Mouse (Mus musculus) ES-E14 (cell line): ENCODE data around the gene Olfr97. TPM values are rescaled to one million over a fixed set of nuclear protein-coding genes. Genes with fewer than 3 reads are reported as not detected.

ENCODE experiments used
- DNase-seq: peaks from one replicate; pipeline ENCODE4 v3.0.0-alpha.2; 2013; ENCODE audit warnings: low read depth, low spot score
- H3K27ac ChIP-seq: 2 replicates; pipeline ENCODE4 v1.5.1; 2012; ENCODE audit warnings: low read depth, mild to moderate bottlenecking, low read length, moderate library complexity, mixed read lengths; ENCODE audit not compliant: poor library complexity, insufficient read depth, severe bottlenecking
- H3K36me3 ChIP-seq: 2 replicates; pipeline ENCODE4 v1.6.1; 2012; ENCODE audit warnings: mild to moderate bottlenecking, low read length, moderate library complexity, mixed read lengths; ENCODE audit not compliant: control insufficient read depth, poor library complexity, insufficient read depth, severe bottlenecking
- H3K4me1 ChIP-seq, 2 experiments: fragments of 150-350 bp in 1 of 2; sonication (generic) in 1 of 2; 2 replicates each; pipeline ENCODE4 v1.6.1; 2012; ENCODE audit warnings: low read length in 2 of 2, mild to moderate bottlenecking in 1 of 2, mixed read lengths in 1 of 2; ENCODE audit not compliant: control insufficient read depth in 2 of 2, insufficient read depth in 2 of 2, poor library complexity in 1 of 2
- H3K4me3 ChIP-seq, 2 experiments: fragments of 150-350 bp in 1 of 2; sonication (generic) in 1 of 2; 2 replicates each; pipeline ENCODE4 v1.5.1; 2012; ENCODE audit warnings: low read length in 2 of 2, low read depth in 1 of 2, mild to moderate bottlenecking in 1 of 2, mixed read lengths in 1 of 2; ENCODE audit not compliant: insufficient read depth in 1 of 2, poor library complexity in 1 of 2, severe bottlenecking in 1 of 2
- H3K9ac ChIP-seq: 2 replicates; pipeline ENCODE4 v1.6.1; 2012; ENCODE audit warnings: low read depth, mild to moderate bottlenecking, low read length, mixed read lengths; ENCODE audit not compliant: poor library complexity, insufficient read depth, severe bottlenecking
- H3K9me3 ChIP-seq: fragments of 150-350 bp; sonication (generic); 2 replicates; pipeline ENCODE4 v1.6.1; 2012; ENCODE audit warnings: low read depth, mild to moderate bottlenecking, low read length; ENCODE audit not compliant: control insufficient read depth, insufficient read depth
- CHD2 ChIP-seq: IDR thresholded peaks from 2 replicates; pipeline ENCODE4 v1.6.1; 2014; ENCODE audit warnings: mild to moderate bottlenecking, low read depth, low read length, inconsistent platforms
- HCFC1 ChIP-seq: IDR thresholded peaks from 2 replicates; pipeline ENCODE4 v1.6.1; 2012; ENCODE audit warnings: low read length, inconsistent platforms, borderline replicate concordance; ENCODE audit not compliant: insufficient read depth
- MAFK ChIP-seq: IDR thresholded peaks from 2 replicates; pipeline ENCODE4 v1.6.1; 2014; ENCODE audit warnings: mild to moderate bottlenecking, low read depth, low read length, inconsistent platforms; ENCODE audit not compliant: insufficient read depth
- ZC3H11A ChIP-seq: IDR thresholded peaks from 2 replicates; pipeline ENCODE4 v1.6.1; 2012; ENCODE audit warnings: low read depth, mild to moderate bottlenecking, inconsistent platforms, low read length, borderline replicate concordance
- ZNF384 ChIP-seq: IDR thresholded peaks from 2 replicates; pipeline ENCODE4 v1.6.1; 2012; ENCODE audit warnings: low read depth, low read length, inconsistent platforms
- in situ Hi-C, 2 experiments: fragments of 600-800 bp; cut with MboI; formaldehyde crosslinking; loops; one replicate each; pipeline ENCODE4 v1.15.1; 2025; ENCODE audit warnings: low sequenced_read_pairs in 2 of 2, inconsistent platforms in 1 of 2; ENCODE audit not compliant: unreplicated experiment in 2 of 2
- total RNA-seq: library from RNA; depleted of rRNA; stranded (reverse); fragments of 300-350 nt; gene quantifications from 2 replicates; pipeline ENCODE4 v1.2.3, GENCODE M21; 2012

The Olfr97 gene
- total RNA-seq, 1 experiment, result not detected

DNA sequence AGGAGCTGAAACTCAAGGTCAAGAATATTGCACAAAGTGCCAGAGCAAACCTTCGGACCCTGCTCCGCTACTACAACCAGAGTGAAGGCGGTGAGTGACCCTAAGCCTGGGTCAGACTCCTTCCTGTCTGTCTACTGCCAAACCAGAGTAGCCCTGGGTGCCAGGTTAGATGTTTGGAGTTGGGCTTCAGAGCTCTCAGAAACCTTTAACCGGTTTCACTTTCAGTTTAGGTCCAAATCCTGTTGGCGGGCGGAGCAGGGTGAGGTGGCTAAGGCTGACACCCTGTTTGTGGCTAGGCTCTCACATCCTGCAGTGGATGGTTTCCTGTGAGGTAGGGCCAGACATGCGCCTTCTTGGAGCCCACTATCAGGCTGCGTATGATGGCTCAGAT, 33.6 kb upstream of the Olfr97 start:
- no peaks in the 10 kb centered on the region for H3K36me3 ChIP-seq
- no peak overlapping the region for H3K27ac ChIP-seq
- in situ Hi-C loops, result no loop called here
- peak overlapping the region; percentile 64 for H3K4me3 ChIP-seq
- H3K9me3 ChIP-seq, result no peaks in the 10 kb centered on the region
- H3K9ac ChIP-seq, result no peak overlapping the region
- peaks cover 0 to 2% of the 10 kb centered on the region in 2 experiments; a peak in 1 of 4 replicates for H3K4me1 ChIP-seq
- DNase-seq, result no peak
- no peak for TF ChIP-seq ZC3H11A
- no peak for TF ChIP-seq CHD2
- TF ChIP-seq HCFC1, result no peak
- TF ChIP-seq ZNF384, result no peak
- no peak for TF ChIP-seq MAFK

GRCm38 (mm10) chr17:37270058-37270701, 33.0 kb upstream of the Olfr97 start, which contains the start of gene H2-M3:
H2-M3 (plus strand) TSS chr17:37270220.
- in situ Hi-C loops, result no loop called here
- Histone ChIP-seq H3K9ac (peak within 1 kb of the TSS; percentile 22), H3K27ac (no peak within 1 kb of the TSS), H3K9me3 (no peaks in the 10 kb centered on the region), H3K36me3 (no peaks in the 10 kb centered on the region), H3K4me1 (peaks cover 0 to 2% of the 10 kb centered on the region in 2 experiments; a peak in 1 of 4 replicates), H3K4me3 (peak within 1 kb of the TSS; percentile 64)
- TF ChIP-seq ZC3H11A (0 out of 2 replicates have a peak, but pooled peaks have one; percentile 32), CHD2 (peak; percentile 98), HCFC1 (no peak)
- DNase-seq, result peak; percentile 89

DNA sequence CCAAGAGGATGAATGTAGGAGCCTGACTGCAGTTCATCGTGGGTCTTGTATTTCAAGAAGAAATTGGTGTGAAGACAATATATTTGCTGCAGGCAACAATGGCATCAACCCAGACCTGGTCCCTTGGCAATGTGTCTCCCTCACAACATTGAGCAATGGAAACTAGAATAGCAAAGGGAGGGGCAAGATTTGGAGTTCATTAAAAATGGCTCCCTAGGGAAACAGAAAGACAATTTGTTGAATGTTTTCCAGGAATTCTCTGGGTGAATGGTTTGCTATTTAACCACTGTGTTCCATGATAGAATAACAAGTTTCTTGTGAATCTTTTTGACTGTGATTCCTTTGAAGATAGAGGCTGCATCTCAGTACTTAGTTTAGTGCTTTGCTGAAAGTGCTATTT, 26.5 kb upstream of the Olfr97 start, which contains the start of gene Olfr98:
Gene Olfr98, minus strand, starts transcription at position 124 of the 400 bp plus-strand sequence.
- no peaks in the 10 kb centered on the region for H3K36me3 ChIP-seq
- H3K9ac ChIP-seq, result no peak within 1 kb of the TSS
- TF ChIP-seq HCFC1, result no peak
- no peak for TF ChIP-seq MAFK
- TF ChIP-seq ZNF384, result no peak
- no peak for TF ChIP-seq CHD2
- TF ChIP-seq ZC3H11A, result no peak
- no peaks in the 10 kb centered on the region for H3K4me1 ChIP-seq
- no peak for DNase-seq
- no peak within 1 kb of the TSS for H3K4me3 ChIP-seq
- no peaks in the 10 kb centered on the region for H3K9me3 ChIP-seq
- no peak within 1 kb of the TSS for H3K27ac ChIP-seq
- in situ Hi-C loops, result no loop called here

GRCm38 (mm10) chr17:37250544-37250943, 13.4 kb upstream of the Olfr97 start:
- no peak overlapping the region for H3K4me3 ChIP-seq
- TF ChIP-seq MAFK (no peak), HCFC1 (no peak), ZC3H11A (peak; percentile 78), CHD2 (no peak), ZNF384 (no peak)
- in situ Hi-C loops, result no loop called here
- no peaks in the 10 kb centered on the region for H3K36me3 ChIP-seq
- H3K9me3 ChIP-seq, result no peaks in the 10 kb centered on the region
- no peak overlapping the region for H3K27ac ChIP-seq
- H3K4me1 ChIP-seq, result peaks cover 2 to 4% of the 10 kb centered on the region in 2 experiments; a peak in 1 of 4 replicates
- no peak overlapping the region for H3K9ac ChIP-seq
- no peak for DNase-seq

DNA sequence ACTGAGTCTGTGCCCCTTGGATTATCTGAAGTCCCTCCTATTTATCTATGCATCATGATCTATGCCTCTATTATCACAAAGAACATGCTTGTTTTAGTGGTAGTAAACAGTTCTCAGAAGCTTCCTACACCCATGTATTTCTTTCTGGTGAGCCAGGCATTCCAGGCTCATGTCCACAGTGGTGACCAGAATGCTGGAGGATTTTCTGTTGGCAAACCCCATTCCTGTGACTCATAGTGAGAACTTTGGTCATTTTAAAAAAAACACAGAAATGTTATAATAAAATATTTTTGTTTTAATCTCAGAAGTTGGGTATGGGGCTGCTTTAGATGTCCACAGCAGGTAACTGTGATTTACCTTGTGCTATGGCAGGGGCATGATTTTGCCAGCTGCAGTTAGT, 12.3 kb upstream of the Olfr97 start:
- no peak overlapping the region for H3K27ac ChIP-seq
- no peak overlapping the region for H3K9ac ChIP-seq
- no peaks in the 10 kb centered on the region for H3K9me3 ChIP-seq
- in situ Hi-C loops, result no loop called here
- H3K4me3 ChIP-seq, result no peak overlapping the region
- no peak for DNase-seq
- no peaks in the 10 kb centered on the region for H3K36me3 ChIP-seq
- TF ChIP-seq HCFC1, result no peak
- no peak for TF ChIP-seq MAFK
- TF ChIP-seq ZNF384, result no peak
- H3K4me1 ChIP-seq, result peaks cover 2 to 5% of the 10 kb centered on the region in 2 experiments; a peak in 1 of 4 replicates
